Mouse (Mus musculus) liver, embryonic 14.5 days (tissue): ENCODE data around the gene Ubox5.

Source experiments
- CTCF ChIP-seq: IDR thresholded peaks from 2 replicates; pipeline ENCODE4 v1.5.1; 2016; ENCODE audit warnings: antibody characterized with exemption, low read depth, control low read depth
- EP300 ChIP-seq: IDR thresholded peaks from 2 replicates; pipeline ENCODE4 v1.6.1; 2016; ENCODE audit warnings: antibody characterized with exemption, low read depth

GRCm38 (mm10) chr2:130642197-130642660 is 12.4 kb upstream of the Ubox5 start:
- TF ChIP-seq CTCF (no peak), EP300 (no peak)
